Mouse (Mus musculus): Measurements from ENCODE around the gene Gm49353.
A peak's percentile ranks its signal among the peaks of the same experiment; 100 is the strongest.

Gm49353 gene

GRCm38 (mm10) chr10:29198642-29199041 lies at the start of gene Gm49353:
Gene Gm49353, plus strand, starts transcription at chr10:29198954.
- DNase-seq: no peak

GRCm38 (mm10) chr10:29155304-29155703 lies 43.5 kb upstream of the Gm49353 start:
- no peak for DNase-seq

GRCm38 (mm10) chr10:29161664-29162063 lies 37.1 kb upstream of the Gm49353 start:
- no peak for DNase-seq

GRCm38 (mm10) chr10:29173778-29174177 lies 25.0 kb upstream of the Gm49353 start:
- no peak for DNase-seq

GRCm38 (mm10) chr10:29175656-29176055 lies 23.1 kb upstream of the Gm49353 start:
- no peak for DNase-seq

GRCm38 (mm10) chr10:29176881-29177280 lies 21.9 kb upstream of the Gm49353 start:
- DNase-seq: no peak

GRCm38 (mm10) chr10:29178003-29178402 lies 20.8 kb upstream of the Gm49353 start:
- DNase-seq: no peak

- DNase-seq: no peak
Measured at GRCm38 (mm10) chr10:29180210-29180609, 18.5 kb upstream of the Gm49353 start.

- DNase-seq: no peak
Measured at GRCm38 (mm10) chr10:29181046-29181445, 17.7 kb upstream of the Gm49353 start.

- DNase-seq: no peak
Measured at GRCm38 (mm10) chr10:29193769-29194168, 5.0 kb upstream of the Gm49353 start.

- no peak for DNase-seq
Measured at GRCm38 (mm10) chr10:29196811-29197210, 1.9 kb upstream of the Gm49353 start.

GRCm38 (mm10) chr10:29199835-29200234 lies 1.1 kb downstream of the Gm49353 start:
- no peak for DNase-seq

GRCm38 (mm10) chr10:29200609-29201008 lies 1.9 kb downstream of the Gm49353 start:
- no peak for DNase-seq

- peak; percentile 24 for DNase-seq
Measured at GRCm38 (mm10) chr10:29206730-29207129, 8.0 kb downstream of the Gm49353 start.

- DNase-seq: no peak
Measured at GRCm38 (mm10) chr10:29208735-29209134, 10.0 kb downstream of the Gm49353 start.

- peak; percentile 14 for DNase-seq
Measured at GRCm38 (mm10) chr10:29211453-29211852, 12.7 kb downstream of the Gm49353 start, which contains the start of gene 9330159F19Rik. Gene 9330159F19Rik, plus strand, starts transcription at chr10:29211606.

GRCm38 (mm10) chr10:29213534-29214100 lies 14.9 kb downstream of the Gm49353 start:
- DNase-seq: no peak

GRCm38 (mm10) chr10:29216957-29217356 lies 18.2 kb downstream of the Gm49353 start:
- DNase-seq: no peak

- DNase-seq: no peak
Measured at GRCm38 (mm10) chr10:29217451-29217850, 18.7 kb downstream of the Gm49353 start.

- DNase-seq: no peak
Measured at GRCm38 (mm10) chr10:29225329-29225728, 26.6 kb downstream of the Gm49353 start.

- DNase-seq: no peak
Measured at GRCm38 (mm10) chr10:29231208-29231607, 32.5 kb downstream of the Gm49353 start.

All from kidney, postnatal 14 days (tissue).